ENCODE assay signal across 9 mouse cellular contexts in the genomic region with DNA sequence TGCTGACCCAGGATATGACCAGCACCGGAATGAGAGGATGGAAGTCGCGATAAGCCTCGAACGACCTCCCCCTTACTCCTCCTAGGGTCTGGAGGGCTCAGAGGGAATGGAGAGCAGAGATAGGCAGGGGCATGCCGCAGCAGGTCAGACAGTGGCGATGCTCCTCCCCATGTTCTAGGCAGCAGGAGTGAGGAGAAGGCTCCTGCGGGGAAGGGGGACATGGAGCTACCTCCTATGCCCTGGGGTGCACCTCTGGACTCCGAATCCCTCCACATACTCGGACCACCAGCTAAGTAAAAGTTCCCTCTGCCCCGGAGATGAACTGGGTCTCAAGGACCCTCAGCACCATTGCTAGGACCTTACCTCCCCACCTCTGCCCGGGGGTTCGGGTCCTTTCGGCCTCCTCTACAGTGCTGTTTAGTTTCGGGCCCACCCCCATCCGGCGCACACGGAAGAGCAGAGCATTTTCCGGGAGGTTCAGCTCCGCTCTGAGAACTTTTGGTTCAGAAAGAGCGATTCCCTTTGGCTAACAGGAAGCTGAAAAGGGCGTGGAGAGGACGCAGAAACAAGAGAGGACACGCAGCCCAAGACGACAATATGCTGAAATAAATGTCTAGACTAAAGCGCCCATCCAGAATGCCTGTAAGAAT. TPM values are rescaled to one million over a fixed set of nuclear protein-coding genes. Genes with fewer than 3 reads are reported as not detected.
DNase-seq lines count a peak whose midpoint lies in the region; ATAC-seq lines count a peak whose summit lies in the region.
"Had no signal": no experiment of that assay in that cellular context is flagged by ENCODE, and none has a peak within 500 bp of the region (broad histone marks: within the 10 kb centered on the region; RNA-seq: fewer than 3 reads in every experiment).

No protein-coding gene starts in this region.

- no peaks in the 10 kb centered on the region for H3K36me3 ChIP-seq in embryonic facial prominence, embryonic 14.5 days (ENCODE audit: control insufficient read depth, insufficient read depth, low read length)
- no peaks in the 10 kb centered on the region for H3K36me3 ChIP-seq in hindbrain, embryonic 11.5 days (ENCODE audit: control insufficient read depth, insufficient read depth, low read length)
- no peaks in the 10 kb centered on the region for H3K36me3 ChIP-seq in midbrain, embryonic 15.5 days (replicated peaks)

- 2% methylated on average over 24 of the region's 26 CpGs for WGBS in embryonic facial prominence, embryonic 14.5 days
- WGBS in hindbrain, embryonic 11.5 days, result 2% methylated on average over 26 of the region's 26 CpGs
- WGBS in midbrain, embryonic 15.5 days, result 3% methylated on average over 26 of the region's 26 CpGs

- H3K9ac ChIP-seq in embryonic facial prominence, embryonic 14.5 days (ENCODE audit: low read depth, low read length), result peak overlapping the region; percentile 71
- H3K9ac ChIP-seq in hindbrain, embryonic 11.5 days (ENCODE audit: low read depth, low read length), result peak overlapping the region; percentile 59
- H3K9ac ChIP-seq in midbrain, embryonic 15.5 days, result peak overlapping the region; percentile 64

- DNase-seq in kidney, adult 18-20 months, result peak; percentile 25
- DNase-seq in kidney, adult 11 months, result no peak
- peak; percentile 46 for DNase-seq in embryonic facial prominence, embryonic 14.5 days (ENCODE audit: low spot score)
- no peak for DNase-seq in hindbrain, embryonic 11.5 days (ENCODE audit: low spot score)
- DNase-seq in liver, result peak; percentile 47
- no peak for DNase-seq in right cerebral cortex, adult 2 months (ENCODE audit: low spot score in 2 of 2)
- no peak for DNase-seq in layer of hippocampus, adult 9-10 months (ENCODE audit: low spot score)

- peak; percentile 41 for ATAC-seq in embryonic facial prominence, embryonic 14.5 days (ENCODE audit: low read depth)
- peak; percentile 56 for ATAC-seq in hindbrain, embryonic 11.5 days (ENCODE audit: low FRiP score)
- ATAC-seq in midbrain, embryonic 15.5 days (replicated peaks), result peak; percentile 62

- no peaks in the 10 kb centered on the region for H3K9me3 ChIP-seq in embryonic facial prominence, embryonic 14.5 days (ENCODE audit: control insufficient read depth, low read length)
- no peaks in the 10 kb centered on the region for H3K9me3 ChIP-seq in hindbrain, embryonic 11.5 days (ENCODE audit: control insufficient read depth, low read length)
- H3K9me3 ChIP-seq in midbrain, embryonic 15.5 days, result no peaks in the 10 kb centered on the region

- H3K4me3 ChIP-seq in embryonic facial prominence, embryonic 14.5 days (ENCODE audit: low read depth, low read length), result peak overlapping the region; percentile 71
- H3K4me3 ChIP-seq in hindbrain, embryonic 11.5 days (ENCODE audit: low read depth, low read length), result peak overlapping the region; percentile 55
- H3K4me3 ChIP-seq in midbrain, embryonic 15.5 days, result peak overlapping the region; percentile 64

- H3K27ac ChIP-seq in embryonic facial prominence, embryonic 14.5 days (replicated peaks; ENCODE audit: low read depth, low read length), result no peak overlapping the region
- H3K27ac ChIP-seq in hindbrain, embryonic 11.5 days (ENCODE audit: low read depth, low read length), result no peak overlapping the region
- H3K27ac ChIP-seq in midbrain, embryonic 15.5 days, result no peak overlapping the region

- no peaks in the 10 kb centered on the region for H3K27me3 ChIP-seq in embryonic facial prominence, embryonic 14.5 days (replicated peaks; ENCODE audit: control insufficient read depth, insufficient read depth, low read length)
- peaks cover 3% of the 10 kb centered on the region; the same call in 1 of the 2 replicates for H3K27me3 ChIP-seq in hindbrain, embryonic 11.5 days (ENCODE audit: control insufficient read depth, insufficient read depth, low read length)
- H3K27me3 ChIP-seq in midbrain, embryonic 15.5 days (replicated peaks), result peaks cover 6% of the 10 kb centered on the region
- H3K27me3 ChIP-seq: Patski had no signal

- no peaks in the 10 kb centered on the region for H3K4me1 ChIP-seq in embryonic facial prominence, embryonic 14.5 days (ENCODE audit: control insufficient read depth, insufficient read depth, low read length)
- H3K4me1 ChIP-seq in hindbrain, embryonic 11.5 days (replicated peaks; ENCODE audit: control insufficient read depth, insufficient read depth, low read length), result peaks cover 3% of the 10 kb centered on the region; the same call in 1 of the 2 replicates
- H3K4me1 ChIP-seq in midbrain, embryonic 15.5 days, result peaks cover 17% of the 10 kb centered on the region

- peak overlapping the region; percentile 96 for H3K4me2 ChIP-seq in embryonic facial prominence, embryonic 14.5 days (ENCODE audit: low read depth, low read length)
- peak overlapping the region; percentile 95 for H3K4me2 ChIP-seq in hindbrain, embryonic 11.5 days (replicated peaks; ENCODE audit: low read depth, low read length)
- peak overlapping the region; percentile 97 for H3K4me2 ChIP-seq in midbrain, embryonic 15.5 days

RNA-seq across cellular contexts. Expression of a gene that starts 7.1 kb away (rescaled TPM):
- polyA plus RNA-seq in embryonic facial prominence, embryonic 14.5 days (2014; fragmentation: Nextera tagmentation; extraction: Ambion mirVana), result 4.4 TPM in 2 replicates
- polyA plus RNA-seq in hindbrain, embryonic 11.5 days (2014; fragmentation: Nextera tagmentation; extraction: Ambion mirVana), result 2.1 and 2.2 TPM in 2 replicates
- polyA plus RNA-seq in midbrain, embryonic 15.5 days (2015; fragmentation: Nextera tagmentation; extraction: Ambion mirVana), result 2.8 and 3.1 TPM in 2 replicates

Comparison
In these comparisons a context has a peak if more than half of its experiments do, and no peak if none do; other contexts are left out.
1. DNase-seq: peak in kidney, adult 18-20 months (single experiment), embryonic facial prominence, embryonic 14.5 days (single experiment) and liver (single experiment); none in kidney, adult 11 months (single experiment), hindbrain, embryonic 11.5 days (single experiment), right cerebral cortex, adult 2 months (0 of 2) and layer of hippocampus, adult 9-10 months (single experiment).
2. Peak in every context shown above with its lines, with median percentiles within 50 percentile points of each other: ATAC-seq, H3K4me2 ChIP-seq, H3K4me3 ChIP-seq and H3K9ac ChIP-seq.